Mouse (Mus musculus): ENCODE measurements around the gene Itgav. TPM values are rescaled to one million over a fixed set of nuclear protein-coding genes. Genes with fewer than 3 reads are reported as not detected.

The Itgav gene
- polyA plus RNA-seq, 1 experiment from 2014 or later: 18.8 TPM

DNA sequence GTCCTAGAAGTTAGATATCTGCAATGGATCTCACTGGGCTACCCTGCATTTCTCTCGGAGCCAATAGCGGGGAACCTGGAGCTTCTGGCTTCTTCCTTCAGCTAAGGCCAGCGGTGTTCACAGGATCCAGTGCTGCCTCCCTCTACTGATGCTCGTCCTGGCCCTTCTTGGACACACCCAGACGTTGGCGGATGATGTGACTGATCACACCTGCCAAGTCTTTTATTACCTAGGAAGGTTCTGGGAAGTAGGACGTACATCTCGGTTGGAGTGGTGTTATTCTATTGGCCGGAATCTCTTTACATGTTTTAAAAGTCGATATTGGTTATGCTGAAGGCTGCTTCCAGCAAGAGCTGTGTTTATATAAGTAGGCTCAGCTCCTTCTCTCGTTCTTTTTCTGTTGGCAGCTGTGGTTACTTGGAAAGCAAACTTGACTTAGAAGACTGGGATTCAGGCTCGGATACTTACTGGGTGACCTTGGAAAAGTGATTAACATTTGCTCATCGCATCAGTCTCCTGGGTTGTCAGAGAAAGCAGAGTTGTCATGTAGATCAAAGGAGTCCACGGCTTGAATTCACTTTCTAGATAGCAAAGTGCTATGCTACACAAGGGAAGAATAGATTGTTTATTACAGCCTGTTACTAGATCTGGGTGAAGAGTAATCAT, 14.5 kb downstream of the Itgav start:
- Histone ChIP-seq H3K27ac (ENCODE audit: low read length) (no peak overlapping the region), H3K4me2 (ENCODE audit: low read length) (no peak overlapping the region), H3K9me3 (ENCODE audit: control insufficient read depth, low read length) (no peaks in the 10 kb centered on the region), H3K4me1 (replicated peaks; ENCODE audit: control insufficient read depth, insufficient read depth, low read length) (no peaks in the 10 kb centered on the region), H3K36me3 (ENCODE audit: control insufficient read depth, insufficient read depth) (no peaks in the 10 kb centered on the region), H3K27me3 (replicated peaks; ENCODE audit: control insufficient read depth, insufficient read depth, low read length) (no peaks in the 10 kb centered on the region), H3K4me3 (replicated peaks; ENCODE audit: low read length) (no peak overlapping the region), H3K9ac (replicated peaks; ENCODE audit: low read depth, low read length) (no peak overlapping the region)
- WGBS: 90% methylated on average over 14 of the region's 14 CpGs
- no peak for ATAC-seq

DNA sequence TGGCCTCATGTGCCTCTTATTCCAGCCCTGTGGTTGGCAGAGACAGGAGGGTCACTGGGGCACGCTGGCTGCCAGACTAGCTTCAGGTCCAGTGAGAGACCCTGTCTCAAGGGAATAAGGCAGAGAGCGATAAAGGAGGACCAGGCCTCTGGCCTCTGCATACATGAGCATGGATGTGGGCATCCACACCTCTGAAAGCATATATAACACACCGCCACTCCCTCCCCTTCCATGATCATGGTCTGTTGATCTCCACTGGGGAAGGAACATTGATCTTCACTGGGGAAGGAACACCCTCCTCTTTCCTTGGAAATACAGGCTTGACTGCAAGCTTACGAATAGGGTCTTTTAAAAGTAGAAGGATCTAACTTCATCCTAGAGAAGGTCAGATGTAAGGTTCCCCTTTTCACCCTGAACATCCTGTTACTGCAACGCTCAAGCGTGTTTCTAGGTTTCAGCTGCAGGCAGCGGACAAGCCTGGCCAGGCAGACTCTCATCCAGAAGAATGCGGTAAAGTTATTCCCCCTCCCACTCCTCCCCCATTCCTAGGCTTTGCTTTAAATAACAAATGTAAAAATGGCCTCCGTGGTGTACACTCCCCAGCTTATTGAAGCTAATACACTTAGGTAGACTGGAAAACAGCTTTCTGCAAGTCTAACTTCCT, 15.4 kb downstream of the Itgav start:
- Histone ChIP-seq H3K36me3 (ENCODE audit: control insufficient read depth, insufficient read depth) (no peaks in the 10 kb centered on the region), H3K27me3 (replicated peaks; ENCODE audit: control insufficient read depth, insufficient read depth, low read length) (no peaks in the 10 kb centered on the region), H3K9ac (replicated peaks; ENCODE audit: low read depth, low read length) (no peak overlapping the region), H3K4me1 (replicated peaks; ENCODE audit: control insufficient read depth, insufficient read depth, low read length) (no peaks in the 10 kb centered on the region), H3K27ac (ENCODE audit: low read length) (no peak overlapping the region), H3K9me3 (ENCODE audit: control insufficient read depth, low read length) (no peaks in the 10 kb centered on the region), H3K4me2 (ENCODE audit: low read length) (no peak overlapping the region), H3K4me3 (replicated peaks; ENCODE audit: low read length) (no peak overlapping the region)
- 81% methylated on average over 9 of the region's 9 CpGs for WGBS
- no peak for ATAC-seq

DNA sequence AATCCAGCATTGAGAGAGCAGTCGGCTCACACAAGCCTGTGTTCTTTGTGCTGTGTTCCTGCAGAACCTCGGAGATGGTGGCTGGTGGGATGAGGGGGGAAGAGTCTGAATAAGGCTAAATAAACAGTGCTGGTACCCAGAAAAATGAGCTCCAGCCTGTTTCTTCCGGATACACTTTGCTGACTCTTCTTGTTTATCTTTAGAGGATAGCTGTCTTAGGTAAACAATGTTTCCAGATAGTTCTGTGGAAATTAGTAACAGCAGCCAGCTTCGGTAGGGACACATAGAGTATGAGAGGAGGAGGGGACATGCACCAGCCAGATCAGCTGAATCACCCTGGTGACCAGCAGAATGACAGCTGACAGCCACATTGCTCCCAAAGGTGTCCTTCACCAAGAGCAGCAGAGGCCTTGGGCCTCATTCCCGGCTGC, 16.4 kb downstream of the Itgav start:
- 56% methylated on average over 5 of the region's 5 CpGs for WGBS
- H3K36me3 ChIP-seq (ENCODE audit: control insufficient read depth, insufficient read depth): no peaks in the 10 kb centered on the region
- H3K4me3 ChIP-seq (replicated peaks; ENCODE audit: low read length): no peak overlapping the region
- H3K9ac ChIP-seq (replicated peaks; ENCODE audit: low read depth, low read length): no peak overlapping the region
- H3K27ac ChIP-seq (ENCODE audit: low read length): no peak overlapping the region
- H3K9me3 ChIP-seq (ENCODE audit: control insufficient read depth, low read length): no peaks in the 10 kb centered on the region
- H3K27me3 ChIP-seq (replicated peaks; ENCODE audit: control insufficient read depth, insufficient read depth, low read length): no peaks in the 10 kb centered on the region
- no peak overlapping the region for H3K4me2 ChIP-seq (ENCODE audit: low read length)
- no peaks in the 10 kb centered on the region for H3K4me1 ChIP-seq (replicated peaks; ENCODE audit: control insufficient read depth, insufficient read depth, low read length)
- ATAC-seq: no peak

DNA sequence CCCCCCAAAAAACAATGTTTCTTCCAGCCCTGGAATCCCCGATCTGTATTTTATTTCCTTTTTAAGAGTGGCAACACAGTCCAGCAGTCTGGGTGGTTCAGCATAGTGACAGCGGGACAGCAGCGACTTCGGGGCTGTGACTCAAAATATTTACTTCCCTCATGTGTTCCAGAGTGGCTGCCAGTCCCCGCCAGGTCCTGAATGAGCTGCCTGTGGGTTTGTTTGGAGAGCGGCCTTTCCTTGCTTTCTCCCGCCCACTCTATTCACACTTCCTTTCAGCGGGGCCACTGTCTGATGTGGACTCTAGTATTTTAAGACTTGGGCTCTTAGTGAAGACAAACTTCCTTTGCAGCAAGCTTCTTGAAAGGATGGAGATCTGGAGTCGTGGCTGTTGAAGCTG, 18.0 kb downstream of the Itgav start:
- Histone ChIP-seq H3K27me3 (replicated peaks; ENCODE audit: control insufficient read depth, insufficient read depth, low read length) (no peaks in the 10 kb centered on the region), H3K9me3 (ENCODE audit: control insufficient read depth, low read length) (no peaks in the 10 kb centered on the region), H3K4me2 (ENCODE audit: low read length) (no peak overlapping the region), H3K36me3 (ENCODE audit: control insufficient read depth, insufficient read depth) (no peaks in the 10 kb centered on the region), H3K4me1 (replicated peaks; ENCODE audit: control insufficient read depth, insufficient read depth, low read length) (no peaks in the 10 kb centered on the region), H3K9ac (replicated peaks; ENCODE audit: low read depth, low read length) (no peak overlapping the region), H3K27ac (ENCODE audit: low read length) (no peak overlapping the region), H3K4me3 (replicated peaks; ENCODE audit: low read length) (no peak overlapping the region)
- 50% methylated on average over 9 of the region's 9 CpGs for WGBS
- peak; percentile 31; the same call in 1 of the 2 replicates for ATAC-seq

DNA sequence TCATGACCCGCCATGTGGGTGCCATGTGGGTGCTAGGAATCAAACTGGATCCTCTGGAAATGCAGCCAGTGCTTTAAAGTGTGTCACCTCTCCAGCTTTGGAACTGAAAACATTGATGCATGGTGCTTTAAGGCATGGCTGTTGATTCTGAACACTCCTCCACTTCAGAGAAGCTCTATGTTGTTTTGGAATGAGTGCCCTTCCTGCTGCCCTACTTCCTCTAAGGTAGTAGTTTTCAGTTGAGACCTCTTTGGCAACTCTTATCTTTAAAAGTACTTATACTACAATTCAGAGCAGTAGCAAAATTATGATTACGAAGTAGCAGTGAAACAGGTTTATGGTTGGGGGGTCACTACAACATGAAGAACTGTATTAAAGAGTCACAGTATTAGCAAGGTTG, 18.6 kb downstream of the Itgav start:
- Histone ChIP-seq H3K27ac (ENCODE audit: low read length) (no peak overlapping the region), H3K27me3 (replicated peaks; ENCODE audit: control insufficient read depth, insufficient read depth, low read length) (no peaks in the 10 kb centered on the region), H3K4me3 (replicated peaks; ENCODE audit: low read length) (no peak overlapping the region), H3K36me3 (ENCODE audit: control insufficient read depth, insufficient read depth) (no peaks in the 10 kb centered on the region), H3K4me1 (replicated peaks; ENCODE audit: control insufficient read depth, insufficient read depth, low read length) (no peaks in the 10 kb centered on the region), H3K9ac (replicated peaks; ENCODE audit: low read depth, low read length) (no peak overlapping the region), H3K4me2 (ENCODE audit: low read length) (no peak overlapping the region), H3K9me3 (ENCODE audit: control insufficient read depth, low read length) (no peaks in the 10 kb centered on the region)
- ATAC-seq: no peak
- 98% methylated on average over 2 of the region's 2 CpGs for WGBS

DNA sequence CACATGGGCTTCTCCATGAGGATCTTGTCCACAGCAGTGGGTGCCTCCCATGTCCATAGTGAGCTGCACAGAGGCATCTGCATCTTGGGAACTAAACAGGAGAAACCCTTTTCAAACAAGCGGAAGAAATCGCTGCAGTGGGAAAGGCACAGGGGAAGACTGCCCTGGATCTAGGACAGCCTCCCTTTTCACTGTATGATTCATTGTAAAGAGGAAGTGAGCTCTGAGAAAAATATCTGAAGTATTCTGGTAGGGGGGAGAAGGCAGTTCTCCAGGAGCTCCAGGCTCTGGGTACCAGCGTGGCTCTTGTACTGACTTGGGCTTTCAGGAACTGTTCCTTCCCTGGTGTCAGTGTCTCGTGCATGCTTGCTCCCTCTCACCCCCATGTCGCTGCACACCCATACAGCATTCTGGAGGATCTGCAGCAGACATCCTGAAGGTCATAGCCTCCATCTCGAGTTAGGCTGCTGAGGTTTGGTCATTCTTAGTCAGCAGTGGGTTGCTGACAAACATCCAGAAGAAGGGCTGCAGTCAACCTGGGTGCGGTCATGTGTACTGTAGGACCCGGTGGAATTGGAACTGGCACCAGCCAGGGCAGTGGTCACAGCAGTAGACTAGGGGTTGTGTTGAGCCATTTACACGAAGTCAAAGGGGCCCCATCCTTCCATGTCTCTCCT, 20.2 kb downstream of the Itgav start:
- 84% methylated on average over 9 of the region's 9 CpGs for WGBS
- no peaks in the 10 kb centered on the region for H3K36me3 ChIP-seq (ENCODE audit: control insufficient read depth, insufficient read depth)

DNA sequence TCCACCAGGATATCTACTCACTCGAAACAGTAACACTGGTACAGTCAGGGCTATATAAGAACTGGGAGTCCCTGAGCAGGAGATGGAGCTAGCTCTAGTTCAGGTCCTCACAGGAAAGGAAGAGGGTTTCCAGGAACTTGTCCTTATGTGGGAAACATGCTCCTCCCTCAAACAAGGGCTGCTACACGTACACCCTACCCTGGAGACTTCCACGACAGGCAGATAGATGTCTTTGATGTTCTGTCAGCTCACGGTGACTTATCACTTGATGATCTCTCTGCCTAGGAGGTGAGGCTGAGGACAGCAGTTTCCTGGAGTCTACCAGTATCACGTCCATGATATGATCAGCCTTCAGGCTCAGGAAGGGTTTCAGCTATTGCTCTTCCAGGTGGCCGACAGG, 21.1 kb downstream of the Itgav start:
- Histone ChIP-seq H3K9me3 (ENCODE audit: control insufficient read depth, low read length) (no peaks in the 10 kb centered on the region), H3K4me3 (replicated peaks; ENCODE audit: low read length) (no peak overlapping the region), H3K27me3 (replicated peaks; ENCODE audit: control insufficient read depth, insufficient read depth, low read length) (no peaks in the 10 kb centered on the region), H3K4me2 (ENCODE audit: low read length) (no peak overlapping the region), H3K36me3 (ENCODE audit: control insufficient read depth, insufficient read depth) (no peaks in the 10 kb centered on the region), H3K27ac (ENCODE audit: low read length) (no peak overlapping the region), H3K4me1 (replicated peaks; ENCODE audit: control insufficient read depth, insufficient read depth, low read length) (no peaks in the 10 kb centered on the region), H3K9ac (replicated peaks; ENCODE audit: low read depth, low read length) (no peak overlapping the region)
- no peak for ATAC-seq
- WGBS: 84% methylated on average over 6 of the region's 6 CpGs

More for the DNA sequence above, 20.2 kb downstream of the Itgav start:
- Histone ChIP-seq H3K4me3 (replicated peaks; ENCODE audit: low read length) (no peak overlapping the region), H3K4me2 (ENCODE audit: low read length) (no peak overlapping the region), H3K27ac (ENCODE audit: low read length) (no peak overlapping the region), H3K9ac (replicated peaks; ENCODE audit: low read depth, low read length) (no peak overlapping the region), H3K4me1 (replicated peaks; ENCODE audit: control insufficient read depth, insufficient read depth, low read length) (no peaks in the 10 kb centered on the region), H3K9me3 (ENCODE audit: control insufficient read depth, low read length) (no peaks in the 10 kb centered on the region), H3K27me3 (replicated peaks; ENCODE audit: control insufficient read depth, insufficient read depth, low read length) (no peaks in the 10 kb centered on the region)
- no peak for ATAC-seq

DNA sequence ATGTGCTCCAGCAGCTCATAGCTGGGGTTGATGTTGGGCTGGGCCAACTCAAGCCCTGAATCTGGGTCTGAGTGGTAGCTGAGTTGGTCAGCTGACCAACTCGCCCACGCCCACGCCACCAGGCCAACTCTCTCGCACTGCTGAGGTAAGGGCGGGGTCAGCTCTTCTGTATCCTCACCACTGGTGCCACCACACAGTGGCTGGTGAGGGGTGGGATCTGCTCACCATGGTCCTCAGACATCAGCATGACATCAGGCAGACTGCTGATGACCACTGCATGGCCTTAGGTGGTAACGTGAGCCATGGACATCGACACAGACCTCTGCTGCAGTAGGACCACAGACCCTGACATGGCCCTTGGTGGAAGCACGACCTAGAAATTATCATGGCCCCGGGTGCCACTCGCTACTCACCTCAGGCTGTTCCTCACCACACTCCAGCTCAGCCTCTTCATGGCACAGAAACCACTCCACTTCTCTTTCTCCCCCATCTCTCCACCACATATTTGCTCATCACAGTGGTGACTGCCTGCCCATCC, 24.5 kb downstream of the Itgav start:
- no peak overlapping the region for H3K9ac ChIP-seq (replicated peaks; ENCODE audit: low read depth, low read length)
- no peaks in the 10 kb centered on the region for H3K27me3 ChIP-seq (replicated peaks; ENCODE audit: control insufficient read depth, insufficient read depth, low read length)
- H3K9me3 ChIP-seq (ENCODE audit: control insufficient read depth, low read length): no peaks in the 10 kb centered on the region
- 97% methylated on average over 10 of the region's 10 CpGs for WGBS
- H3K4me2 ChIP-seq (ENCODE audit: low read length): no peak overlapping the region
- no peak for ATAC-seq
- no peak overlapping the region for H3K4me3 ChIP-seq (replicated peaks; ENCODE audit: low read length)
- no peaks in the 10 kb centered on the region for H3K36me3 ChIP-seq (ENCODE audit: control insufficient read depth, insufficient read depth)
- H3K4me1 ChIP-seq (replicated peaks; ENCODE audit: control insufficient read depth, insufficient read depth, low read length): no peaks in the 10 kb centered on the region
- H3K27ac ChIP-seq (ENCODE audit: low read length): no peak overlapping the region

DNA sequence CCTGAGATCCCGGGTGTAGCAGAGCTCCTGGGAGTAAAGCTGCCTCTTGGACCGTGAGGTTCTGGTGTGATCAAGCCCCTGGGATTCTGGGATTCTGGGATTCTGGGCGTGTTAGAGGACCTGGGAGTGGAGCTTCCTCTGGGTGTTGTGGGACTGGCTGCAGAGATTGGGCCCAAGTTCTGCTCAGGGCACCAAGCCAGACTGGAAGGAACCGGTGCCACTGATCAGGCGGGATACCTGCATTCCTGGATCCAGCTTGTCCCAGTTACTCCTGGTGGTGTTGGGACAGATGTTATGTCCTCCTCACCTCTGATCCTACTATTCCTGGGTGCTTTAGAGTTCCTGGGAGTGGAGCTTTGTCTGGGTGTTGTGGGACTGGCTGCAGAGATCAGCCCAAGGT, 28.8 kb downstream of the Itgav start:
- Histone ChIP-seq H3K4me3 (replicated peaks; ENCODE audit: low read length) (no peak overlapping the region), H3K4me2 (ENCODE audit: low read length) (no peak overlapping the region), H3K9ac (replicated peaks; ENCODE audit: low read depth, low read length) (no peak overlapping the region), H3K4me1 (replicated peaks; ENCODE audit: control insufficient read depth, insufficient read depth, low read length) (no peaks in the 10 kb centered on the region), H3K27me3 (replicated peaks; ENCODE audit: control insufficient read depth, insufficient read depth, low read length) (no peaks in the 10 kb centered on the region), H3K27ac (ENCODE audit: low read length) (no peak overlapping the region), H3K36me3 (ENCODE audit: control insufficient read depth, insufficient read depth) (no peaks in the 10 kb centered on the region), H3K9me3 (ENCODE audit: control insufficient read depth, low read length) (no peaks in the 10 kb centered on the region)
- no peak for ATAC-seq
- 90% methylated on average over 5 of the region's 5 CpGs for WGBS

Measured in forebrain, embryonic 16.5 days (tissue).